Mouse (Mus musculus) kidney, adult 18-20 months (tissue): ENCODE results near the gene Doxl2.
"Not testable (repeated sequence)": the region's sequence is repeated elsewhere in the genome, so short reads cannot be mapped to it uniquely, and the experiment has no call there.

Source experiments
- DNase-seq: peaks from one replicate; pipeline ENCODE4 v3.0.0; 2021

The Doxl2 gene

GRCm38 (mm10) chr6:48974663-48975062, at the start of gene Doxl2:
Gene Doxl2 (plus strand): TSS chr6:48974963.
- no peak for DNase-seq

GRCm38 (mm10) chr6:48929595-48929994, 45.2 kb upstream of the Doxl2 start, which contains the start of gene 1600015I10Rik:
Gene 1600015I10Rik (plus strand): TSS chr6:48929895.
- no peak for DNase-seq

- no peak for DNase-seq
Observed at GRCm38 (mm10) chr6:48949596-48949995, 25.2 kb upstream of the Doxl2 start.

- DNase-seq: no peak
Observed at GRCm38 (mm10) chr6:48950676-48951075, 24.1 kb upstream of the Doxl2 start.

GRCm38 (mm10) chr6:48951630-48952029, 23.1 kb upstream of the Doxl2 start:
- no peak for DNase-seq

GRCm38 (mm10) chr6:48953220-48953619, 21.5 kb upstream of the Doxl2 start:
- no peak for DNase-seq

GRCm38 (mm10) chr6:48954211-48954610, 20.6 kb upstream of the Doxl2 start:
- DNase-seq: no peak

GRCm38 (mm10) chr6:48954946-48955345, 19.8 kb upstream of the Doxl2 start:
- peak; percentile 83 for DNase-seq

GRCm38 (mm10) chr6:48956785-48957184, 18.0 kb upstream of the Doxl2 start:
- no peak for DNase-seq

- peak; percentile 31 for DNase-seq
Observed at GRCm38 (mm10) chr6:48958053-48958452, 16.7 kb upstream of the Doxl2 start.

- peak; percentile 21 for DNase-seq
Observed at GRCm38 (mm10) chr6:48959151-48959550, 15.6 kb upstream of the Doxl2 start.

- not testable (repeated sequence) for DNase-seq
Observed at GRCm38 (mm10) chr6:48966696-48967095, 8.1 kb upstream of the Doxl2 start.

- no peak for DNase-seq
Observed at GRCm38 (mm10) chr6:48967868-48968267, 6.9 kb upstream of the Doxl2 start.

GRCm38 (mm10) chr6:48979616-48980015, 4.9 kb downstream of the Doxl2 start:
- DNase-seq: no peak

GRCm38 (mm10) chr6:48982305-48982704, 7.5 kb downstream of the Doxl2 start:
- DNase-seq: no peak

GRCm38 (mm10) chr6:48986444-48986990, 11.8 kb downstream of the Doxl2 start, which contains the start of gene Svs1:
Gene Svs1 (plus strand): TSS chr6:48986861.
- peak; percentile 33 for DNase-seq

GRCm38 (mm10) chr6:48989971-48990370, 15.2 kb downstream of the Doxl2 start:
- no peak for DNase-seq

GRCm38 (mm10) chr6:48991991-48992390, 17.2 kb downstream of the Doxl2 start:
- DNase-seq: no peak

GRCm38 (mm10) chr6:48998186-48998585, 23.4 kb downstream of the Doxl2 start:
- no peak for DNase-seq

GRCm38 (mm10) chr6:48998796-48999195, 24.0 kb downstream of the Doxl2 start:
- no peak for DNase-seq

GRCm38 (mm10) chr6:49003381-49003780, 28.6 kb downstream of the Doxl2 start:
- DNase-seq: peak; percentile 13

GRCm38 (mm10) chr6:49007981-49008380, 33.2 kb downstream of the Doxl2 start:
- DNase-seq: peak; percentile 69

GRCm38 (mm10) chr6:49008420-49009160, 33.8 kb downstream of the Doxl2 start:
- no peak for DNase-seq

- DNase-seq: no peak
Observed at GRCm38 (mm10) chr6:49009161-49009555, 34.4 kb downstream of the Doxl2 start.

GRCm38 (mm10) chr6:49009665-49010064, 34.9 kb downstream of the Doxl2 start:
- DNase-seq: no peak
